Mouse (Mus musculus) cerebellum, adult 9-10 months (tissue): ENCODE measurements around the gene Calhm6.

ENCODE experiments used
- DNase-seq: peaks from one replicate; pipeline ENCODE4 v3.0.0; 2022

Calhm6 gene

GRCm38 (mm10) chr10:34095964-34096363 is 31.8 kb downstream of the Calhm6 start:
- no peak for DNase-seq

GRCm38 (mm10) chr10:34095147-34095546 is 32.6 kb downstream of the Calhm6 start:
- no peak for DNase-seq

- DNase-seq, result no peak
These were observed 35.9 kb downstream of the Calhm6 start for GRCm38 (mm10) chr10:34091888-34092287.

- DNase-seq, result no peak
These were observed 37.3 kb downstream of the Calhm6 start for GRCm38 (mm10) chr10:34090481-34090880.

GRCm38 (mm10) chr10:34089517-34089916 is 38.3 kb downstream of the Calhm6 start:
- DNase-seq, result no peak

GRCm38 (mm10) chr10:34088515-34088914 is 39.3 kb downstream of the Calhm6 start:
- no peak for DNase-seq

GRCm38 (mm10) chr10:34086514-34086913 is 41.3 kb downstream of the Calhm6 start:
- no peak for DNase-seq
